Mouse (Mus musculus) left cerebral cortex, adult 2 months (tissue): Measurements from ENCODE around the gene Abcg2. TPM values are rescaled to one million over a fixed set of nuclear protein-coding genes. Genes with fewer than 3 reads are reported as not detected.
A peak's percentile ranks its signal among the peaks of the same experiment; 100 is the strongest.
"Not testable (repeated sequence)": the region's sequence is repeated elsewhere in the genome, so short reads cannot be mapped to it uniquely, and the experiment has no call there.

Source experiments
- DNase-seq, 2 experiments: peaks; one replicate each; pipeline ENCODE4 v3.0.0; 2021 to 2022; ENCODE audit warnings: low spot score in 2 of 2, mixed read lengths in 1 of 2; ENCODE audit errors: extremely low spot score in 1 of 2
- H3K27ac ChIP-seq: fragments of 200-600 bp; 2 replicates; pipeline ENCODE4 v1.8.1; 2022
- H3K4me3 ChIP-seq: fragments of 200-600 bp; 2 replicates; pipeline ENCODE4 v1.8.1; 2022
- CTCF ChIP-seq: fragments of 200-600 bp; IDR thresholded peaks from 2 replicates; pipeline ENCODE4 v1.8.1; 2022; ENCODE audit warnings: antibody characterized with exemption, mild to moderate bottlenecking, moderate library complexity
- intact Hi-C: fragments of 180-260 bp; cut with DNase I; formaldehyde crosslinking; loops from one replicate; pipeline ENCODE4 v1.15.1; 2025
- total RNA-seq, 2 experiments: library from RNA; stranded (reverse); gene quantifications; 2 replicates each; pipeline ENCODE4 v1.2.3; 2021

Abcg2 gene
- total RNA-seq, 2 experiments from 2014 or later, result 23.2 to 23.7 TPM

- TF ChIP-seq CTCF, result peak; percentile 51
- not testable (repeated sequence) for H3K27ac ChIP-seq, H3K4me3 ChIP-seq
- intact Hi-C loops, result loop anchor here (2.0 kb wide), 1 partner anchor 579 kb away; no protein-coding TSS in a partner anchor
- DNase-seq, result peak in 1 of 2 experiments; percentile 14
Observed at GRCm38 (mm10) chr6:58603485-58604090, 19.3 kb downstream of the Abcg2 start.

GRCm38 (mm10) chr6:58606642-58607041 is 22.3 kb downstream of the Abcg2 start:
- Histone ChIP-seq H3K4me3 (no peak overlapping the region), H3K27ac (peak overlapping the region; percentile 26; the same call in 1 of the 2 replicates)
- no peak for TF ChIP-seq CTCF
- no peak for DNase-seq
- intact Hi-C loops, result no loop called here

- intact Hi-C loops, result no loop called here
- no peak for TF ChIP-seq CTCF
- H3K27ac ChIP-seq, result no peak overlapping the region
- H3K4me3 ChIP-seq, result no peak overlapping the region
- no peak for DNase-seq
Observed at GRCm38 (mm10) chr6:58608422-58608821, 24.1 kb downstream of the Abcg2 start.

- Histone ChIP-seq H3K4me3 (no peak overlapping the region), H3K27ac (no peak overlapping the region)
- intact Hi-C loops, result no loop called here
- DNase-seq, result no peak
- no peak for TF ChIP-seq CTCF
Observed at GRCm38 (mm10) chr6:58609919-58610759, 25.8 kb downstream of the Abcg2 start.

GRCm38 (mm10) chr6:58610760-58611654 is 26.7 kb downstream of the Abcg2 start:
- TF ChIP-seq CTCF, result no peak
- Histone ChIP-seq H3K27ac (no peak overlapping the region), H3K4me3 (no peak overlapping the region)
- DNase-seq, result no peak
- intact Hi-C loops, result no loop called here

GRCm38 (mm10) chr6:58624126-58624525 is 39.8 kb downstream of the Abcg2 start:
- DNase-seq, result no peak
- H3K27ac ChIP-seq, result peak overlapping the region; percentile 37; the same call in 1 of the 2 replicates
- TF ChIP-seq CTCF, result no peak
- intact Hi-C loops, result no loop called here
- H3K4me3 ChIP-seq, result no peak overlapping the region

GRCm38 (mm10) chr6:58629238-58629637 is 44.9 kb downstream of the Abcg2 start:
- Histone ChIP-seq H3K4me3 (no peak overlapping the region), H3K27ac (no peak overlapping the region)
- DNase-seq, result no peak
- no peak for TF ChIP-seq CTCF
- intact Hi-C loops, result no loop called here

- no peak for TF ChIP-seq CTCF
- H3K27ac ChIP-seq, result no peak overlapping the region
- no peak overlapping the region for H3K4me3 ChIP-seq
- DNase-seq, result no peak
- intact Hi-C loops, result no loop called here
Observed at GRCm38 (mm10) chr6:58632419-58632818, 48.1 kb downstream of the Abcg2 start.

- no peak for DNase-seq
Observed at GRCm38 (mm10) chr6:58633731-58634130, 49.4 kb downstream of the Abcg2 start.

GRCm38 (mm10) chr6:58638566-58638965 is 54.2 kb downstream of the Abcg2 start:
- TF ChIP-seq CTCF, result no peak
- intact Hi-C loops, result no loop called here
- Histone ChIP-seq H3K27ac (no peak overlapping the region), H3K4me3 (no peak overlapping the region)
- no peak for DNase-seq

More at GRCm38 (mm10) chr6:58633731-58634130, 49.4 kb downstream of the Abcg2 start:
- no peak for TF ChIP-seq CTCF
- Histone ChIP-seq H3K4me3 (no peak overlapping the region), H3K27ac (no peak overlapping the region)
- intact Hi-C loops, result no loop called here

- no peak for TF ChIP-seq CTCF
- DNase-seq, result no peak
- no peak overlapping the region for H3K27ac ChIP-seq
- no peak overlapping the region for H3K4me3 ChIP-seq
- intact Hi-C loops, result no loop called here
Observed at GRCm38 (mm10) chr6:58639391-58639790, 55.1 kb downstream of the Abcg2 start.
